Mouse (Mus musculus): ENCODE measurements at regions not wholly inside any gene's neighbourhood (a gene's known extent, or its start where the extent isn't known, plus 50 kb on each side); places are given as distances from the start of the nearest gene placed in this dataset.
A peak's percentile ranks its signal among the peaks of the same experiment; 100 is the strongest.

GRCm38 (mm10) chr6:51757746-51758145 lies 234.0 kb downstream of the Snx10 start:
- DNase-seq: no peak

- DNase-seq: no peak
Observed at GRCm38 (mm10) chr6:51758781-51759180, 235.1 kb downstream of the Snx10 start.

GRCm38 (mm10) chr6:51760372-51760771 lies 236.7 kb downstream of the Snx10 start:
- no peak for DNase-seq

- DNase-seq: no peak
Observed at GRCm38 (mm10) chr6:51761506-51761905, 237.8 kb downstream of the Snx10 start.

GRCm38 (mm10) chr6:51766482-51766881 lies 242.8 kb downstream of the Snx10 start:
- DNase-seq: no peak

- DNase-seq: peak; percentile 9
Observed at GRCm38 (mm10) chr6:51767582-51768341, 244.1 kb downstream of the Snx10 start.

GRCm38 (mm10) chr6:51771001-51771400 lies 241.3 kb downstream of the Skap2 start:
- DNase-seq: no peak

GRCm38 (mm10) chr6:51771424-51771823 lies 240.9 kb downstream of the Skap2 start:
- DNase-seq: no peak

- no peak for DNase-seq
Observed at GRCm38 (mm10) chr6:51774771-51775170, 237.6 kb downstream of the Skap2 start.

GRCm38 (mm10) chr6:51785615-51786014 lies 226.7 kb downstream of the Skap2 start:
- no peak for DNase-seq

- DNase-seq: no peak
Observed at GRCm38 (mm10) chr6:51786836-51787235, 225.5 kb downstream of the Skap2 start.

- DNase-seq: no peak
Observed at GRCm38 (mm10) chr6:51788156-51788555, 224.2 kb downstream of the Skap2 start.

GRCm38 (mm10) chr6:51790293-51790692 lies 222.1 kb downstream of the Skap2 start:
- DNase-seq: no peak

- DNase-seq: no peak
Observed at GRCm38 (mm10) chr6:51790693-51791092, 221.7 kb downstream of the Skap2 start.

- peak; percentile 67 for DNase-seq
Observed at GRCm38 (mm10) chr6:51795300-51795699, 217.0 kb downstream of the Skap2 start.

- no peak for DNase-seq
Observed at GRCm38 (mm10) chr6:51798577-51799240, 213.6 kb downstream of the Skap2 start.

- no peak for DNase-seq
Observed at GRCm38 (mm10) chr6:51805656-51806055, 206.7 kb downstream of the Skap2 start.

All from lung, postnatal 14 days (tissue).